Mouse (Mus musculus) sigmoid colon, adult 10 weeks (tissue): ENCODE data around the gene Cacnb1. TPM values are rescaled to one million over a fixed set of nuclear protein-coding genes. Genes with fewer than 3 reads are reported as not detected.

ENCODE experiments used
- polyA plus RNA-seq: library from polyadenylated mRNA; stranded (reverse); fragments of 350-450 nt; fragmentation: Illumina TruSeq; extraction: RNeasy Lipid Tissue Mini Kit (QIAGEN cat#74804); gene quantifications from one replicate; pipeline ENCODE4 v1.2.3, GENCODE M21; 2014; ENCODE audit warnings: low read depth, low replicate concordance

The Cacnb1 gene
- polyA plus RNA-seq: not detected

GRCm38 (mm10) chr11:98022555-98023371 lies at the start of gene Cacnb1:
Cacnb1 (minus strand) TSS chr11:98023034.

GRCm38 (mm10) chr11:98052989-98053834 lies 30.4 kb upstream of the Cacnb1 start, which contains the start of gene Stac2:
Stac2 (minus strand) TSS chr11:98053462.

GRCm38 (mm10) chr11:98026570-98027296 lies 3.9 kb upstream of the Cacnb1 start, which contains the start of gene Rpl19:
Rpl19 (plus strand) TSS chr11:98026710.

GRCm38 (mm10) chr11:97995564-97996288 lies 27.1 kb downstream of the Cacnb1 start, which contains the start of gene Arl5c:
Arl5c (minus strand) TSS chr11:97996181.

GRCm38 (mm10) chr11:97985727-97986677 lies 36.8 kb downstream of the Cacnb1 start, which contains the start of gene Plxdc1:
Plxdc1 (minus strand) TSS chr11:97986444.

Other genes with a start within 250 kb of the Cacnb1 start
- not detected for gene 1700001P01Rik, start 247.1 kb downstream of the Cacnb1 start, polyA plus RNA-seq
- 2,348 TPM for gene Rpl23, start 240.6 kb downstream of the Cacnb1 start, polyA plus RNA-seq
- gene Lasp1, start 224.0 kb downstream of the Cacnb1 start, polyA plus RNA-seq: 74.4 TPM
- gene B230217C12Rik, start 182.3 kb downstream of the Cacnb1 start, polyA plus RNA-seq: 2.6 TPM
- 0.85 TPM for gene Fbxo47, start 138.9 kb downstream of the Cacnb1 start, polyA plus RNA-seq
- 0.16 TPM for gene Plxdc1, start 36.6 kb downstream of the Cacnb1 start, polyA plus RNA-seq
- gene Arl5c, start 26.9 kb downstream of the Cacnb1 start, polyA plus RNA-seq: 1.5 TPM
- 125 TPM for gene Rpl19, start 3.7 kb upstream of the Cacnb1 start, polyA plus RNA-seq
- gene Stac2, start 30.4 kb upstream of the Cacnb1 start, polyA plus RNA-seq: 0.13 TPM
- 31.4 TPM for gene Fbxl20, start 127.4 kb upstream of the Cacnb1 start, polyA plus RNA-seq
- gene Med1, start 170.3 kb upstream of the Cacnb1 start, polyA plus RNA-seq: 44.7 TPM
- 49.4 TPM for gene Cdk12, start 180.0 kb upstream of the Cacnb1 start, polyA plus RNA-seq